Mouse (Mus musculus): Measurements from ENCODE around the gene Serpind1. TPM values are rescaled to one million over a fixed set of nuclear protein-coding genes. Genes with fewer than 3 reads are reported as not detected.

The Serpind1 gene
- total RNA-seq (2023), result not detected

DNA sequence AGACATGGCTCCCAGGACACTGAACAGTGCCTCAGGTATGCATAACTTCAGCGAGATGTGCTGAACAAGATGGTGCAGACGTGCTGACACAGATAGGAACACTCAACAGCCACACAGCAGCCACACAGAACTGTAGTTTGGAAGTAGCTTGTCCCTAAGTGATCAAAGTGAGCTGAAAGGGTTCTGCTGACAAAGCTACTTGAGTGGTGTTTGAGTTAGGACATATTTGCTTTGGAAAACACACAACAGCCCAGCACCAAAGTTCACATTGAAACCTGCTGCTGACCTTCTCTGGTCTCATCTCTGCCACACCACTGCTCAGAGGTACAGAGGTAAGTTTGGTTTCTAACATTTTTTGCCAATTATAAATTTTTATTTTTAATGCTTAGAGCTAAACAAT lies at the start of gene Serpind1:
Gene Serpind1, plus strand, starts transcription at position 256 of the 400 bp plus-strand sequence.

Other genes starting within 250 kb of the Serpind1 start
- gene Ppil2, start 220.1 kb upstream of the Serpind1 start, total RNA-seq (2023), result 108 TPM
- gene 2610318N02Rik, start 206.2 kb upstream of the Serpind1 start, total RNA-seq (2023), result 6.3 TPM
- 10.3 TPM for gene Sdf2l1, start 199.0 kb upstream of the Serpind1 start, total RNA-seq (2023)
- gene Ydjc, start 186.8 kb upstream of the Serpind1 start, total RNA-seq (2023), result 3.2 TPM
- gene Ccdc116, start 184.1 kb upstream of the Serpind1 start, total RNA-seq (2023), result 1.3 TPM
- 103 TPM for gene Ube2l3, start 128.7 kb upstream of the Serpind1 start, total RNA-seq (2023)
- not detected for gene Rimbp3, start 122.8 kb upstream of the Serpind1 start, total RNA-seq (2023)
- gene Hic2, start 97.8 kb upstream of the Serpind1 start, total RNA-seq (2023), result 9.0 TPM
- 43.8 TPM for gene Tmem191c, start 55.3 kb upstream of the Serpind1 start, total RNA-seq (2023)
- gene Snap29, start 74.6 kb downstream of the Serpind1 start, total RNA-seq (2023), result 23.6 TPM
- 124 TPM for gene Pi4ka, start 74.9 kb downstream of the Serpind1 start, total RNA-seq (2023)
- gene Crkl, start 120.6 kb downstream of the Serpind1 start, total RNA-seq (2023), result 43.4 TPM
- not detected for gene Aifm3, start 158.2 kb downstream of the Serpind1 start, total RNA-seq (2023)
- 36.8 TPM for gene Lztr1, start 177.3 kb downstream of the Serpind1 start, total RNA-seq (2023)
- gene Thap7, start 199.8 kb downstream of the Serpind1 start, total RNA-seq (2023), result 38.0 TPM
- 0.32 TPM for gene Lrrc74b, start 229.9 kb downstream of the Serpind1 start, total RNA-seq (2023)
- not detected for gene P2rx6, start 230.5 kb downstream of the Serpind1 start, total RNA-seq (2023)